Mouse (Mus musculus) E14TG2a.4 (cell line): Measurements from ENCODE around the gene Cemip2.

Source experiments
- H3K27me3 ChIP-seq: 2 replicates; pipeline ENCODE4 v1.6.1; 2014; ENCODE audit warnings: low read length, control low read depth; ENCODE audit not compliant: insufficient read depth
- H3K36me3 ChIP-seq: 2 replicates; pipeline ENCODE4 v1.6.1; 2014; ENCODE audit warnings: low read length, control low read depth; ENCODE audit not compliant: insufficient read depth
- H3K4me1 ChIP-seq: replicated peaks from 2 replicates; pipeline ENCODE4 v1.6.1; 2014; ENCODE audit warnings: low read depth, low read length, control low read depth
- H3K4me3 ChIP-seq: replicated peaks from 2 replicates; pipeline ENCODE4 v1.5.1; 2014; ENCODE audit warnings: mild to moderate bottlenecking, low read length
- H3K9me3 ChIP-seq: 2 replicates; pipeline ENCODE4 v1.6.1; 2014; ENCODE audit warnings: low read length, control low read depth
- CTCF ChIP-seq: conservative IDR thresholded peaks from 2 replicates; pipeline ENCODE4 v1.5.1; 2014; ENCODE audit warnings: low read length
- NANOG ChIP-seq: IDR thresholded peaks from 2 replicates; pipeline ENCODE4 v1.6.1; 2014; ENCODE audit warnings: borderline replicate concordance, low read length, mixed read lengths
- POU5F1 ChIP-seq: IDR thresholded peaks from 2 replicates; pipeline ENCODE4 v1.6.1; 2014; ENCODE audit warnings: low read length, borderline replicate concordance

The Cemip2 gene

DNA sequence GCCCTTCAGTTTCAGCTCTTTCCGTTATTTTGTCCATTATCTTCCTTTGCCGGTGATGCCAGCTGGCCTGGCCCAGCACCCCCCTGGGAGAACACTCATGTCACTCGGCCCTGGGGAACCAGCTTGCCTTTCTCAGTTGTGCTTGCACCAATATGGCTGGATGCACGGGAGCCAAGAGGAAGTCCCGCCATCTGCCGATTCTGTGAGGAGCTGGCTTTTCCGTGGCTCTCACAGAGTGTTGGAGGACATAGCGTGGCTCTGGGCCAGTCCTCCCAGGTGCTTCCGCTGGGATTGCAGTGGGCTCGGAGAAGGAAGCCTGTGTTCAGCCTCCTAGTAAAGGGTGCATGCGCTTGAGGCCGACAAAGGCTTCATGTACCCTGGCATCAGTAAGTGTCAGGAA, 36.0 kb upstream of the Cemip2 start:
- no peak for TF ChIP-seq POU5F1
- no peak for TF ChIP-seq NANOG
- no peak for TF ChIP-seq CTCF
- Histone ChIP-seq H3K9me3 (no peaks in the 10 kb centered on the region), H3K27me3 (peaks cover 11% of the 10 kb centered on the region), H3K4me3 (peak overlapping the region; percentile 70), H3K4me1 (peaks cover 18% of the 10 kb centered on the region), H3K36me3 (no peaks in the 10 kb centered on the region)

DNA sequence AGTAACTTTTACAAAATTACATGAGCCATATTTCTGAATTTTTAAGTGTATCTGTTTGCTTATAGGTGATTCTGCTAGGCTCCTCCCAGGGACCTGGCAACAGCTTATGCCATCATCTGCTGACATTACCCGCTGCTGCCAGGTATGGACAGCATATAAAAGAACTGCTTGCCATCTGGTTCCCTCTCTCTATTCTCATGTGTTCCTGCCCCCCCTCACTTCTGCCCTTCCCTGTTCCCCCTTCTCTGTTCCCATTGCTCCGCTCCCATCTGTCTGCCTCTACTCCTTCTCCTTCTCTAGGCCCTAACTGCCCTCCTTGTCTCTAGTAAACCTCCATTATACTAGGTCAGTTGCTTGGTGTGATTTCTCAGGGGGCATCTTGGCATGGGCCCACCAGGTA, 32.6 kb upstream of the Cemip2 start:
- TF ChIP-seq POU5F1 (no peak), CTCF (no peak), NANOG (no peak)
- no peaks in the 10 kb centered on the region for H3K36me3 ChIP-seq
- peaks cover 16% of the 10 kb centered on the region for H3K27me3 ChIP-seq
- no peaks in the 10 kb centered on the region for H3K9me3 ChIP-seq
- peaks cover 5% of the 10 kb centered on the region; the same call in 1 of the 2 replicates for H3K4me1 ChIP-seq
- no peak overlapping the region for H3K4me3 ChIP-seq

GRCm38 (mm10) chr19:21747356-21747755, 30.8 kb upstream of the Cemip2 start:
- Histone ChIP-seq H3K4me1 (peaks cover under 1% of the 10 kb centered on the region; the same call in 1 of the 2 replicates), H3K9me3 (no peaks in the 10 kb centered on the region), H3K4me3 (no peak overlapping the region), H3K36me3 (no peaks in the 10 kb centered on the region), H3K27me3 (peaks cover 5% of the 10 kb centered on the region; the same call in 1 of the 2 replicates)
- TF ChIP-seq CTCF (peak; percentile 96), NANOG (no peak), POU5F1 (no peak)

DNA sequence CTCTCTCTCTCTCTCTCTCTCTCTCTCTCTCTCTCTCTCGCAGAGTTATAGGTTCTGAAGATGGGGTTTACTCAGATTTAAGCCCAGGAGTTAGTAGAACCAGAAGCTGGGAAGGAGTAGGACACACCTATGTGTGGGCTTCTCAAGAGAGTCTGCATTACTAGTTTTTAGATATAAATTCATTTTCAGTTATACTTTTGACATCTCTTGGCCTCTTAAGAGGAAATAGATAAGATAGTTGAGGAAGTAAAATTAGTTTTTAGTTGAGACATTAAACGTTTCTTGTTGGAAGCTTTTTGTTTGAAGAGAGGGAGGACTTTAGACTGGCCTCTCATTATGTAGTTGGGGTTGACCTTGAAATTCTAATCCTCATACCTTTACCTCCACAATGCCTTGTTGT, 28.0 kb upstream of the Cemip2 start:
- Histone ChIP-seq H3K36me3 (no peaks in the 10 kb centered on the region), H3K27me3 (0 out of 2 replicates have a peak, but pooled peaks cover 5% of the 10 kb centered on the region), H3K4me3 (no peak overlapping the region), H3K4me1 (no peaks in the 10 kb centered on the region), H3K9me3 (no peaks in the 10 kb centered on the region)
- TF ChIP-seq NANOG (no peak), POU5F1 (no peak)

GRCm38 (mm10) chr19:21761676-21762075, 16.5 kb upstream of the Cemip2 start:
- Histone ChIP-seq H3K9me3 (no peaks in the 10 kb centered on the region), H3K4me3 (no peak overlapping the region), H3K4me1 (peaks cover 10% of the 10 kb centered on the region), H3K27me3 (0 out of 2 replicates have a peak, but pooled peaks cover 3% of the 10 kb centered on the region), H3K36me3 (no peaks in the 10 kb centered on the region)
- TF ChIP-seq POU5F1 (no peak), CTCF (no peak), NANOG (no peak)

DNA sequence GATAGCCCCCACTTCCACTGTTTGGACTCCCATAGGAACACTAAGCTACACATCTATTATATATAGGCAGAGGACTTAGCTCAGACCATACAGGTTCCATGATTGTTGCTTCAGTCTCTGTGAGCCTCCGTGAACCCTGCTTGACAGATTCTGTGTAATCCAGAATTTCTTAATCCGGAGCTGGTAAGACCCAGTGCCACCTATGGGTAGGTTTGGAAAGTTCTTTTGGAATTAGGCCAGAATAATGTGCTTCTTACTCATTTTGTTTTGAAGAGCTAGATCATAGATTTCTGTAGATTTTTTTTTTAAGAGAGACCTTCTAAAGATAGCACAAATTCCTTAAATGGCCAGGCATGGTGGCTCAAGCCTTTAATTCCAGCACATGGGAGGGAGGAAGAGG, 14.1 kb upstream of the Cemip2 start:
- Histone ChIP-seq H3K27me3 (0 out of 2 replicates have a peak, but pooled peaks cover 3% of the 10 kb centered on the region), H3K4me1 (peaks cover 22% of the 10 kb centered on the region), H3K36me3 (no peaks in the 10 kb centered on the region), H3K9me3 (no peaks in the 10 kb centered on the region), H3K4me3 (no peak overlapping the region)
- TF ChIP-seq CTCF (0 out of 2 replicates have a peak, but pooled peaks have one; percentile 9), POU5F1 (no peak)

DNA sequence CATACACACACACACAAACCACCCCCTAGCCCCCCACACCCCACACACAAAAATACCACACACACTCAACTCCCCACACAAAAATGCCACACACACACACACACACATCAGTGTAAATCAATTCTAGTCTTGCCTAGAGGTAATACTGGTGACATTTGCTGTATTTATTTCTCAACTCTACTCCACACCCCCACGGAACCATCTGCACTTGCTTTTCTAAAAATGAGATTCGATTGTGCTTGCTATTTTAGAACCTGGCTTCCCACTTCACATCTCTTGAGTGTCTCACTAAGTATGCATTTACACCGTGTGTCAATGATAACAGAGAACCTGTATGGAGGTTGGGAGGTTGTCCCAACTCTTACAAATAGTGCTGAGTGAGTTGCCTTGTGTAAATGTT, 13.4 kb upstream of the Cemip2 start:
- H3K4me1 ChIP-seq = peaks cover 24% of the 10 kb centered on the region
- no peak overlapping the region for H3K4me3 ChIP-seq
- 0 out of 2 replicates have a peak, but pooled peaks cover 3% of the 10 kb centered on the region for H3K27me3 ChIP-seq
- no peaks in the 10 kb centered on the region for H3K36me3 ChIP-seq
- TF ChIP-seq NANOG = no peak
- no peak for TF ChIP-seq CTCF
- TF ChIP-seq POU5F1 = no peak
- no peaks in the 10 kb centered on the region for H3K9me3 ChIP-seq

- H3K4me3 ChIP-seq = no peak overlapping the region
- no peak for TF ChIP-seq NANOG
- no peak for TF ChIP-seq CTCF
- no peak for TF ChIP-seq POU5F1
- H3K4me1 ChIP-seq = peaks cover 28% of the 10 kb centered on the region
- H3K27me3 ChIP-seq = no peaks in the 10 kb centered on the region
- H3K36me3 ChIP-seq = no peaks in the 10 kb centered on the region
- no peaks in the 10 kb centered on the region for H3K9me3 ChIP-seq
Observed at GRCm38 (mm10) chr19:21767500-21768045, 10.6 kb upstream of the Cemip2 start.

GRCm38 (mm10) chr19:21769796-21770195, 8.3 kb upstream of the Cemip2 start:
- Histone ChIP-seq H3K27me3 (no peaks in the 10 kb centered on the region), H3K4me3 (no peak overlapping the region), H3K36me3 (no peaks in the 10 kb centered on the region), H3K4me1 (peaks cover 38% of the 10 kb centered on the region), H3K9me3 (no peaks in the 10 kb centered on the region)
- TF ChIP-seq CTCF (no peak), NANOG (no peak)
